Mouse (Mus musculus) forebrain, postnatal 0 days (tissue): ENCODE measurements around the gene Rab5if. TPM values are rescaled to one million over a fixed set of nuclear protein-coding genes. Genes with fewer than 3 reads are reported as not detected.
"Not testable (repeated sequence)": the region's sequence is repeated elsewhere in the genome, so short reads cannot be mapped to it uniquely, and the experiment has no call there.

Experiments
- ATAC-seq: fragments of 200-750 bp; cut with Nextera tagmentation; 2 replicates; pipeline ENCODE4 v1.8.0; 2017; ENCODE audit warnings: mild to moderate bottlenecking, moderate library complexity
- DNase-seq: peaks from one replicate; pipeline ENCODE4 v3.0.0-alpha.2; 2015
- H3K27ac ChIP-seq: fragments of 300-500 bp; sonication (generic); 2 replicates; pipeline ENCODE4 v1.5.1; 2014; ENCODE audit warnings: low read depth, mild to moderate bottlenecking, antibody characterized with exemption, low read length, moderate library complexity, mixed read lengths
- H3K27me3 ChIP-seq: fragments of 300-500 bp; sonication (generic); 2 replicates; pipeline ENCODE4 v1.6.1; 2014; ENCODE audit warnings: mild to moderate bottlenecking, low read length, mixed read lengths; ENCODE audit not compliant: insufficient read depth
- H3K36me3 ChIP-seq: fragments of 300-500 bp; sonication (generic); 2 replicates; pipeline ENCODE4 v1.6.1; 2014; ENCODE audit warnings: mild to moderate bottlenecking, moderate library complexity; ENCODE audit not compliant: insufficient read depth
- H3K4me1 ChIP-seq: fragments of 300-500 bp; sonication (generic); 2 replicates; pipeline ENCODE4 v1.6.1; 2014; ENCODE audit warnings: antibody characterized with exemption; ENCODE audit not compliant: insufficient read depth
- H3K4me2 ChIP-seq: fragments of 300-500 bp; sonication (generic); 2 replicates; pipeline ENCODE4 v1.6.1; 2014; ENCODE audit warnings: low read depth, mild to moderate bottlenecking, moderate library complexity
- H3K4me3 ChIP-seq: fragments of 300-500 bp; sonication (generic); 2 replicates; pipeline ENCODE4 v1.5.1; 2014; ENCODE audit warnings: low read depth, low read length, mixed read lengths
- H3K9ac ChIP-seq: fragments of 300-500 bp; sonication (generic); 2 replicates; pipeline ENCODE4 v1.6.1; 2014; ENCODE audit warnings: mild to moderate bottlenecking
- H3K9me3 ChIP-seq: fragments of 300-500 bp; sonication (generic); 2 replicates; pipeline ENCODE4 v1.6.1; 2016; ENCODE audit warnings: low read length
- CTCF ChIP-seq: sonication (generic); IDR thresholded peaks from 2 replicates; pipeline ENCODE4 v1.5.1; 2016; ENCODE audit warnings: antibody characterized with exemption, control low read depth, low read depth
- WGBS: fragments of 180-500 bp; shearing (Covaris S2); extraction: QIAGEN DNeasy Blood & Tissue Kit; methylation state at CpG from one replicate; pipeline ENCODE4 v1.1.7; 2014; 5-methylcytosine and 5-hydroxymethylcytosine counted together
- polyA plus RNA-seq: library from polyadenylated mRNA; unstranded; fragments of >200 nt; fragmentation: Nextera tagmentation; extraction: Ambion mirVana; gene quantifications from 2 replicates; pipeline ENCODE4 v1.2.1, GENCODE M21; 2015
- total RNA-seq: library from RNA; depleted of rRNA; stranded (reverse); fragments of >200 nt; gene quantifications from 2 replicates; pipeline ENCODE4 v1.2.3, GENCODE M21; 2014

Rab5if gene
- total and polyA plus RNA-seq, 2 experiments from 2014 or later = 123 to 154 TPM

- no peaks in the 10 kb centered on the region for H3K9me3 ChIP-seq
- no peak overlapping the region for H3K4me2 ChIP-seq
- H3K4me3 ChIP-seq = no peak overlapping the region
- H3K27me3 ChIP-seq = no peaks in the 10 kb centered on the region
- peaks cover 4% of the 10 kb centered on the region for H3K36me3 ChIP-seq
- H3K4me1 ChIP-seq = no peaks in the 10 kb centered on the region
- TF ChIP-seq CTCF = no peak
- ATAC-seq = no peak
- WGBS = 76% methylated on average over 3 of the region's 3 CpGs
- no peak overlapping the region for H3K9ac ChIP-seq
- no peak overlapping the region for H3K27ac ChIP-seq
- no peak for DNase-seq
Observed at GRCm38 (mm10) chr2:156879541-156879940, 16.6 kb downstream of the Rab5if start.

DNA sequence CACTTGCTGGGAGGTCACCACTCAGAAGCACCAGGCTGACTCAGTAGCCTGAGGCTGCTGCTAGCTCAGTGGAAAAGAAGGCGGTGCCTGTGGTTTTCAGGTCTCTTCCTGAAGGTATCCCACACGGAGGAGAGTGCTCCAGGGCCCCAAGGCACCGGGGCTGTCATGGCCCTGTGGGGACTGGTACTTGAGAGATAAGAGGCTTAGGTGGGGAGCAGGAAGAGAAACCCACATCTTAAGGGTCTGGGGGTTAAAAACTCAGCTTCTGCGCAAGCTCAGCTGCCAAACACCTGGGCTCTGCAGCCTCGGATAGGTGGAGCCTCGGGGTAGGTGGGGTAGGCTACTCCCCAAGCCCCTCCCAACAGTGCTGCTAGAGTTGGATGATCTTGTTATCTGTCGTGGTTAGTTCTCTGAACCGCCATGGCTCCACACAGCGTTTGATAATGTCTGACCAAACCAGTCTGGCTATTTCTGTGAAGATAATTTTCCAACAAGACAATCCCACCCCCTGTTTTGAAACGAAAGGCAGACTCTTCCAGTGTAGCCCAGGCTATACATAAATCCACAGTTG, 19.6 kb downstream of the Rab5if start:
- H3K4me1 ChIP-seq = no peaks in the 10 kb centered on the region
- 48% methylated on average over 10 of the region's 10 CpGs for WGBS
- TF ChIP-seq CTCF = no peak
- no peaks in the 10 kb centered on the region for H3K27me3 ChIP-seq
- ATAC-seq (no peak), DNase-seq (no peak)
- H3K9me3 ChIP-seq = no peaks in the 10 kb centered on the region
- H3K36me3 ChIP-seq = no peaks in the 10 kb centered on the region
- H3K9ac ChIP-seq = no peak overlapping the region
- H3K27ac ChIP-seq = no peak overlapping the region
- no peak overlapping the region for H3K4me3 ChIP-seq
- H3K4me2 ChIP-seq = no peak overlapping the region

DNA sequence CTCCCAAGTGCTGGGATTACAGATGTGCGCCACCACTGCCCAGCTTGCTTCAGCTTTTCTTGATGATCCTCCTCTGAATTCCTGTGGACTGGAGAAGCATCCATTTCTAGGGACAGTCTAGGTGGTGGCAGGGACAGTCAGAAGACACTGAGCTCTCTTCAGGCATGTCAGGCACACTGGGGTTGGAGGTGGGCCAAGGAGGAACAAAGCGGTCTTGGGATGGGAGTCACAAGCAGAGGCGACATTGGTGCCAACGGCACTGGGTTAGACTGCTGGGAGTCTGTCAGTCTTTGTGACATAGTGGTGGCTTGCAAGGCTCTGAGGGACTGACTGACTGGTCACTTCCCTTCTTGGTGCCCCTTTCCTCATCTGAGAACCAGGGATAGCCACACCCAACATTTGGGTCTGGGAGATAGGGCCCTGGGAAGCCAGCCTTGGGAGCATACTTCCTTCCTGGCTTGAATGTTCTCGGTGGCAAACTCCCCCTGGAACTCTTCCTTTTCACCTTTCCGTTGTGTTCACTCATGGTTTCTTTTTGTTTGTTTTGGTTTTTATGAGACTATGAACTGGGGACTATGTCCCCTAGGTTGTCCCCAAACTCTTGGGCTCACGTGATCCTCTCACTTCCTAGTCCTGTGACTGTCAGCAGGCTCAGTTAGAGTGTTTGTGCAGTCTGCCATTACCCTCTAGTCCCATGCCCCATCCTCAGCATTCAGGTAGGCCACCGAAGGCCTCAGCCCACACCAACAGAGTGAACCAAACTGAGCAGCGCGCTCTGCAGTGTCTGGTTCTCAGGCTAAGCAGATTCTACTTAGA, 21.7 kb downstream of the Rab5if start:
- Histone ChIP-seq H3K9me3 (no peaks in the 10 kb centered on the region), H3K9ac (no peak overlapping the region), H3K36me3 (no peaks in the 10 kb centered on the region), H3K4me1 (no peaks in the 10 kb centered on the region), H3K4me2 (no peak overlapping the region), H3K27me3 (no peaks in the 10 kb centered on the region), H3K27ac (no peak overlapping the region), H3K4me3 (no peak overlapping the region)
- DNase-seq (no peak), ATAC-seq (no peak)
- TF ChIP-seq CTCF = no peak
- 84% methylated on average over 10 of the region's 10 CpGs for WGBS

GRCm38 (mm10) chr2:156885666-156886065, 22.7 kb downstream of the Rab5if start:
- H3K27me3 ChIP-seq, H3K9ac ChIP-seq, H3K4me1 ChIP-seq, H3K9me3 ChIP-seq, DNase-seq, H3K4me3 ChIP-seq, H3K4me2 ChIP-seq, H3K36me3 ChIP-seq, H3K27ac ChIP-seq, ATAC-seq: not testable (repeated sequence)
- 78% methylated on average over 2 of the region's 2 CpGs for WGBS

GRCm38 (mm10) chr2:156886084-156886631, 23.2 kb downstream of the Rab5if start:
- 87% methylated on average over 10 of the region's 10 CpGs for whole genome bisulfite sequencing
- Histone ChIP-seq H3K4me3 (no peak overlapping the region), H3K4me2 (no peak overlapping the region), H3K9me3 (no peaks in the 10 kb centered on the region), H3K27ac (no peak overlapping the region), H3K27me3 (no peaks in the 10 kb centered on the region), H3K9ac (no peak overlapping the region), H3K36me3 (no peaks in the 10 kb centered on the region), H3K4me1 (no peaks in the 10 kb centered on the region)
- no peak for TF ChIP-seq CTCF
- ATAC-seq (no peak), DNase-seq (no peak)

GRCm38 (mm10) chr2:156887017-156887416, 24.1 kb downstream of the Rab5if start, which contains the start of gene Sla2:
Gene Sla2 (minus strand): TSS chr2:156887192.
- Histone ChIP-seq H3K9me3 (no peaks in the 10 kb centered on the region), H3K27me3 (no peaks in the 10 kb centered on the region), H3K4me2 (no peak within 1 kb of the TSS), H3K4me1 (no peaks in the 10 kb centered on the region), H3K9ac (no peak within 1 kb of the TSS), H3K36me3 (no peaks in the 10 kb centered on the region), H3K27ac (no peak within 1 kb of the TSS), H3K4me3 (no peak within 1 kb of the TSS)
- ATAC-seq (no peak), DNase-seq (no peak)
- WGBS = 71% methylated on average over 6 of the region's 6 CpGs
- TF ChIP-seq CTCF = no peak

DNA sequence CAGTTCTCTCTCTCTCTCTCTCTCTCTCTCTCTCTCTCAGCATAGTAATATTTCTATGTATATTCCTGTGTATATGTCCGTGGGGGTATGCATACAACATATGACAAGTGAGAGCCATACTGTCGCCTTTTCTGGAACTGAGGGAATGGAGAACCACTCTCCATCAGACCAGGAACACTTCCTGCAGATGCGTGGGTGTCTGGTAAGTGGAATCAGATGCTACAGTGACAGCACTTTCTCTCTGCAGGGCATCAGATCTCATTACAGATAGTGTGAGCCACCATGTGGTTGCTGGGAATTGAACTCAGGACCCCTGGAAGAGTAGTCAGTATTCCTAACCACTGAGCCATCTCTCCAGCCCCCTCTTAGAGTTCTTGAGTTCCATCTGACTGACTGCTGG, 25.6 kb downstream of the Rab5if start:
- TF ChIP-seq CTCF = no peak
- DNase-seq (no peak), ATAC-seq (no peak)
- Histone ChIP-seq H3K4me3 (no peak overlapping the region), H3K36me3 (no peaks in the 10 kb centered on the region), H3K4me2 (no peak overlapping the region), H3K4me1 (no peaks in the 10 kb centered on the region), H3K9me3 (no peaks in the 10 kb centered on the region), H3K27ac (no peak overlapping the region), H3K27me3 (no peaks in the 10 kb centered on the region), H3K9ac (no peak overlapping the region)
- 75% methylated on average over 3 of the region's 3 CpGs for WGBS
